Mouse (Mus musculus) neural tube, embryonic 14.5 days (tissue): ENCODE measurements around the gene Nme7. TPM values are rescaled to one million over a fixed set of nuclear protein-coding genes. Genes with fewer than 3 reads are reported as not detected.

Experiments used
- ATAC-seq: fragments of 200-750 bp; cut with Nextera tagmentation; 2 replicates; pipeline ENCODE4 v1.8.0; 2017; ENCODE audit warnings: low read depth, mild to moderate bottlenecking, moderate TSS enrichment, moderate library complexity
- H3K27ac ChIP-seq: fragments of 300-500 bp; sonication (generic); 2 replicates; pipeline ENCODE4 v1.5.1; 2014; ENCODE audit warnings: low read depth, mild to moderate bottlenecking, control low read depth, low read length, moderate library complexity, mixed read lengths
- H3K27me3 ChIP-seq: fragments of 300-500 bp; sonication (generic); 2 replicates; pipeline ENCODE4 v1.6.1; 2014; ENCODE audit warnings: low read length; ENCODE audit not compliant: control insufficient read depth, insufficient read depth
- H3K36me3 ChIP-seq: fragments of 300-500 bp; sonication (generic); 2 replicates; pipeline ENCODE4 v1.6.1; 2014; ENCODE audit warnings: low read length, mixed read lengths; ENCODE audit not compliant: control insufficient read depth, insufficient read depth
- H3K4me1 ChIP-seq: fragments of 300-500 bp; sonication (generic); 2 replicates; pipeline ENCODE4 v1.6.1; 2014; ENCODE audit warnings: low read length; ENCODE audit not compliant: control insufficient read depth, insufficient read depth
- H3K4me2 ChIP-seq: fragments of 300-500 bp; sonication (generic); 2 replicates; pipeline ENCODE4 v1.6.1; 2014; ENCODE audit warnings: mild to moderate bottlenecking, low read depth, low read length, control low read depth
- H3K4me3 ChIP-seq: fragments of 300-500 bp; sonication (generic); 2 replicates; pipeline ENCODE4 v1.5.1; 2014; ENCODE audit warnings: low read depth, low read length, control low read depth, mixed read lengths
- H3K9ac ChIP-seq: fragments of 300-500 bp; sonication (generic); replicated peaks from 2 replicates; pipeline ENCODE4 v1.6.1; 2014; ENCODE audit warnings: low read depth, mild to moderate bottlenecking, control low read depth, low read length, mixed read lengths
- H3K9me3 ChIP-seq: fragments of 300-500 bp; sonication (generic); 2 replicates; pipeline ENCODE4 v1.6.1; 2016; ENCODE audit warnings: low read length; ENCODE audit not compliant: control insufficient read depth
- WGBS: fragments of 180-500 bp; shearing (Covaris S2); extraction: QIAGEN DNeasy Blood & Tissue Kit; methylation state at CpG from one replicate; pipeline ENCODE4 v1.1.7; 2014; 5-methylcytosine and 5-hydroxymethylcytosine counted together
- polyA plus RNA-seq: library from polyadenylated mRNA; unstranded; fragments of >200 nt; fragmentation: Nextera tagmentation; extraction: Ambion mirVana; gene quantifications from 2 replicates; pipeline ENCODE4 v1.2.1, GENCODE M21; 2014

The Nme7 gene
- polyA plus RNA-seq, 1 experiment from 2014 or later, result 25.6 TPM

- Histone ChIP-seq H3K4me2 (no peak overlapping the region), H3K4me1 (no peaks in the 10 kb centered on the region), H3K9me3 (no peaks in the 10 kb centered on the region), H3K27me3 (no peaks in the 10 kb centered on the region), H3K36me3 (no peaks in the 10 kb centered on the region), H3K9ac (no peak overlapping the region), H3K4me3 (no peak overlapping the region), H3K27ac (no peak overlapping the region)
- ATAC-seq, result no peak
- 88% methylated on average over 6 of the region's 6 CpGs for WGBS
Observed at GRCm38 (mm10) chr1:164474310-164474709, 170.4 kb downstream of the Nme7 start.

GRCm38 (mm10) chr1:164474778-164475511, 171.0 kb downstream of the Nme7 start:
- no peak overlapping the region for H3K4me2 ChIP-seq
- H3K36me3 ChIP-seq, result no peaks in the 10 kb centered on the region
- no peaks in the 10 kb centered on the region for H3K27me3 ChIP-seq
- ATAC-seq, result peak; percentile 83
- no peak overlapping the region for H3K4me3 ChIP-seq
- WGBS, result 53% methylated on average over 7 of the region's 7 CpGs
- no peaks in the 10 kb centered on the region for H3K4me1 ChIP-seq
- no peak overlapping the region for H3K27ac ChIP-seq
- no peak overlapping the region for H3K9ac ChIP-seq
- no peaks in the 10 kb centered on the region for H3K9me3 ChIP-seq

- H3K36me3 ChIP-seq, result no peaks in the 10 kb centered on the region
- H3K9me3 ChIP-seq, result no peaks in the 10 kb centered on the region
- no peak overlapping the region for H3K9ac ChIP-seq
- no peaks in the 10 kb centered on the region for H3K4me1 ChIP-seq
- 89% methylated on average over 4 of the region's 4 CpGs for WGBS
- H3K27me3 ChIP-seq, result no peaks in the 10 kb centered on the region
- H3K4me2 ChIP-seq, result no peak overlapping the region
- no peak for ATAC-seq
- H3K4me3 ChIP-seq, result no peak overlapping the region
- no peak overlapping the region for H3K27ac ChIP-seq
Observed at GRCm38 (mm10) chr1:164475895-164476294, 172.0 kb downstream of the Nme7 start.

DNA sequence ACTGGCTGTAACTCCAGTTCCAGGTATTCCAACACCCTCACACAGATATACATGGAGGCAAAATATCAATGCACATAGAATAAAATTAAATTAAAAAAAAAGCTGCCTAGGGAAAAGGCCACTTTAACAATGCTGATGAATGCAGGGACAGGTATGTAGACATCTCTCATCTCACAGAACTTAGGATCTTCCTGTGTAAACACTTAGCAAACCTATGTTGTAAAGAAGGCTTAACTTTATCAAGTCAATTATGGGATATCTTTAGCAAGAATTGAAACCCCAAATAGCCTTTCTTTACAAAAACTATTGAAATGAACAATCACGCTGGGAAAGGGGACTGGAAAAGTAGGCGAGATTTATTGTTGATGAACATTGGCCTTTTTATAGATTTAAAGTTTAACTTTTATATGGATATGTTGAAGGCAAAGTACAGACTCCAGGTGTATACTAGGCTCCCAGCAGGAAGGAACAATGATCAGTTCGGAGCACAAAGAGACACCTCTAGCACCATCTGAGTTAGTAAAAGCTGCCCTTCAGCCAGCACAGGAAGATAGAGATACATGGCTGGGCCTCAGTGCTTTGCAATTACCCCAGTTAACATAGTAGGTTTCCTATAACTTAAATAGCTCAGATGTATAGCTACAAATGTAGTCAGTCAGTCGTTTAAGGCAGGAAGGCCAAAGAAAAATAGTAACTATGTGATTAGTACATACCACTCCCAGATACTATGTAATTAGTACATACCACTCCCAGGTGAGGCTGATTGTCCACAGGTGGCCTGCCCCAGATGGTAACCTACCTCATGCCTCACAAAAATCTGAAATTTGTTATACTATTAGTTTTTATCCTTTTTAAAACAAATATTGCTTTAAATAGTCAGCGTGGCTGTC, 177.1 kb downstream of the Nme7 start:
- no peak overlapping the region for H3K4me3 ChIP-seq
- H3K4me1 ChIP-seq, result no peaks in the 10 kb centered on the region
- H3K36me3 ChIP-seq, result no peaks in the 10 kb centered on the region
- H3K9ac ChIP-seq, result no peak overlapping the region
- no peaks in the 10 kb centered on the region for H3K27me3 ChIP-seq
- no peak for ATAC-seq
- H3K9me3 ChIP-seq, result no peaks in the 10 kb centered on the region
- no peak overlapping the region for H3K4me2 ChIP-seq
- WGBS, result 84% methylated on average over 5 of the region's 5 CpGs
- H3K27ac ChIP-seq, result no peak overlapping the region

DNA sequence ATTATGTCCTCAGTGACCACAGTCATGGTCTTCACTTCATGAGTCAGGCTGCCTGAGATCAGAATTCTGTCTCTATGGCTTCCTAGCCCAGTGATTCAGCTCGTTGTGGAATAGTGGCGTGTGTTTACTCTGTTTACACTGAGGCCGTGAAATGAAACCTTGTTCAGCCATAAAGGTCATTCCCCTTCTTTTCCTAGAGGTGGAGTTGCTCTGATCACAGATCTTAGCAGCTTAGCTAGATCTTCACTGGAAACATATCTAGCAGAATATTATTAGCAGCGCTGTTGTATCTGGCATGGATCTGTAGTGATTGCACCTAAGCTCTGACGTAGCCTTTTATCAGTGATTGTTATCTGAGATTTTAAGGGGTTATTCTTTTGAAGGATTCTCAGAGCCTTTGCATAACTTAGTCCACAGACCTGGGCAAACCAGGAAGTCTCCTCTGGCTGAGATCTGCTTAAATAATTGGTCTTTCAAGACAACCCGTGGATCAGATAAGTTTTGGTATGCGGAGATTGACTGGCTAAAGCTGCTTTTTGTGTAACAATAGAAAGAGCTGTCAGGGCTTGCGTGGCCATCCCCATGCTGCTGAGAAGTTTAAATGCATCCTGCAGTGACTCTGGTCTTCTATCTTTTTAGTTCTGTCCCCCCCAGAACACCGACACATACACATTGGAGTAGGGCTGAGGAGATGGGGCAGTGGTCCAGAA, 177.9 kb downstream of the Nme7 start:
- no peaks in the 10 kb centered on the region for H3K27me3 ChIP-seq
- WGBS, result 70% methylated on average over 9 of the region's 9 CpGs
- H3K36me3 ChIP-seq, result no peaks in the 10 kb centered on the region
- no peak overlapping the region for H3K4me2 ChIP-seq
- H3K9me3 ChIP-seq, result no peaks in the 10 kb centered on the region
- H3K4me3 ChIP-seq, result no peak overlapping the region
- no peak overlapping the region for H3K27ac ChIP-seq
- ATAC-seq, result no peak
- no peak overlapping the region for H3K9ac ChIP-seq
- no peaks in the 10 kb centered on the region for H3K4me1 ChIP-seq

GRCm38 (mm10) chr1:164482833-164483232, 178.9 kb downstream of the Nme7 start:
- 74% methylated on average over 3 of the region's 3 CpGs for WGBS
- ATAC-seq, result no peak
- no peaks in the 10 kb centered on the region for H3K27me3 ChIP-seq
- H3K9me3 ChIP-seq, result no peaks in the 10 kb centered on the region
- H3K27ac ChIP-seq, result no peak overlapping the region
- H3K36me3 ChIP-seq, result no peaks in the 10 kb centered on the region
- H3K4me3 ChIP-seq, result no peak overlapping the region
- no peaks in the 10 kb centered on the region for H3K4me1 ChIP-seq
- no peak overlapping the region for H3K4me2 ChIP-seq
- no peak overlapping the region for H3K9ac ChIP-seq

DNA sequence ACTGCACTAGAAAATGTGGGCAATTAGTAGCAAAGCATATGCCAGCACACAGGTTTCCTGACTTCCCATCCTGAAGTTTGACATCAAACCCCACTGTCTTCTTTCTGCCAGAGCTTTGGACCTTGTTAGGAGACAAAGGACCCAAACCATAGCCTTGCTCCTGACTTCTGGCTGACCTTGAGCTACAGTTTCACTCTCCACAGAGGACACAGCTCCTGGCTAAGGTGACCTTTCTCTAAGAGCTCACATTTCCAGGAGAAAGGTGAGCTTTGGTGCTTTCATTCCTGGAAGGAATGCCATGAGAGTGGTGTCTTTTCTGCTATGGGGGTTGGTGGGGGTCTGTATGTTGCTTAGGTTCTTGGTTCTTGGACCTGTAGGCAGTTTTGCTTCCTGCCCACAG, 179.8 kb downstream of the Nme7 start:
- Histone ChIP-seq H3K4me3 (no peak overlapping the region), H3K27ac (no peak overlapping the region), H3K27me3 (no peaks in the 10 kb centered on the region), H3K36me3 (no peaks in the 10 kb centered on the region), H3K9ac (no peak overlapping the region), H3K4me1 (no peaks in the 10 kb centered on the region), H3K9me3 (no peaks in the 10 kb centered on the region), H3K4me2 (no peak overlapping the region)
- no peak for ATAC-seq
